Mouse (Mus musculus) olfactory bulb, adult 2 months (tissue): ENCODE measurements at regions not wholly inside any gene's neighbourhood (a gene's known extent, or its start where the extent isn't known, plus 50 kb on each side); places are given as distances from the start of the nearest gene placed in this dataset.

ENCODE experiments used
- H3K27ac ChIP-seq: fragments of 200-500 bp; 2 replicates; pipeline ENCODE4 v1.5.1; 2012; ENCODE audit warnings: low read depth, low read length; ENCODE audit not compliant: insufficient read depth
- H3K4me1 ChIP-seq: fragments of 200-500 bp; 2 replicates; pipeline ENCODE4 v1.6.1; 2012; ENCODE audit warnings: low read length; ENCODE audit not compliant: control insufficient read depth, insufficient read depth
- H3K4me3 ChIP-seq: fragments of 200-500 bp; 2 replicates; pipeline ENCODE4 v1.5.1; 2012; ENCODE audit warnings: mild to moderate bottlenecking, low read depth, low read length, moderate library complexity; ENCODE audit not compliant: insufficient read depth
- CTCF ChIP-seq: fragments of 200-500 bp; IDR thresholded peaks from 2 replicates; pipeline ENCODE4 v1.5.1; 2012; ENCODE audit warnings: low read depth, mild to moderate bottlenecking, low read length, moderate library complexity; ENCODE audit not compliant: insufficient read depth
- POLR2A ChIP-seq: fragments of 200-500 bp; IDR thresholded peaks from 2 replicates; pipeline ENCODE4 v1.6.1; 2012; ENCODE audit warnings: mild to moderate bottlenecking, low read depth, low read length, moderate library complexity; ENCODE audit not compliant: insufficient read depth
- WGBS: fragments of 180-500 bp; shearing (Covaris S2); methylation state at CpG from one replicate; pipeline ENCODE4 v1.1.7; 2018; 5-methylcytosine and 5-hydroxymethylcytosine counted together

DNA sequence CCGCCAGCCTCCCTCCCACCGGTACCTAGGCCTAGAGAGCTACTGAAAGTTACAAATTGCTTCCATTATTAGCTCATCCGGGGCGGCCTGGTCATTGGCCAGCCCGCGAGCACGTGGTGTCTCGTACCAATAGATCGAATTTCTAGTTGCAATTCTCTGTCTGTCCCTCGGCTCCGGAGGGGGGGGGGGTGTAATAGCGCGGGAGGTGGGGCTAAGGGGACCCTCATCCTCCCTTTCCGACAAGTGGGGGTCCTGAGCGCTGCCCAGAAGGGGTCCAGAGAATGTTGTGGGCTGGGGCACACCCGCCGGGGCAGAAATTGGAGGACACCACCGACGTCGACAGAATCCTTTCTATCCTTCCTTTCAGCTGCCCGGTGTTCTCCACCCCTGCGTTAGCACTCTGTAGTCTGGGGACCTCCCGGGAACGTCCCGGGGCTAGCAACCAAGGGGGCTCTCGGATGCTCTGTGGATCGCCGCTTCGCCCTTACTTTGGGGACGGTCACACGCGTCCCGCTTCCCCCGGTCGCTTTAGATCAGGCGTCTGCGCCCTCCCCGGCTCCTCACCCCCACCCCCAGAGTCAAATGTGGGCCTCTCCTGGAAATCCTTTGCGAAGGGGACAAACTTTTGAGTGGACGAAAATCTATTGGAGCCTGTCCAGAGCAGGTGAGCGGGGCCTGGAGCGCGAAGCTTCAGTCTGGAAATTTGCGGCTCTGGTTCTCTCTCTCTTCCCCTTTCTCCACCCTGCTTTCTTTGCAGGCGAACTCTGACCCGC is 64.6 kb downstream of the Smug1 start:
- Histone ChIP-seq H3K4me3 (peak overlapping the region; percentile 12; the same call in 1 of the 2 replicates), H3K4me1 (peaks cover 7% of the 10 kb centered on the region), H3K27ac (no peak overlapping the region)
- 6% methylated on average over 46 of the region's 46 CpGs for WGBS
- no peak for TF ChIP-seq POLR2A
- no peak for TF ChIP-seq CTCF

DNA sequence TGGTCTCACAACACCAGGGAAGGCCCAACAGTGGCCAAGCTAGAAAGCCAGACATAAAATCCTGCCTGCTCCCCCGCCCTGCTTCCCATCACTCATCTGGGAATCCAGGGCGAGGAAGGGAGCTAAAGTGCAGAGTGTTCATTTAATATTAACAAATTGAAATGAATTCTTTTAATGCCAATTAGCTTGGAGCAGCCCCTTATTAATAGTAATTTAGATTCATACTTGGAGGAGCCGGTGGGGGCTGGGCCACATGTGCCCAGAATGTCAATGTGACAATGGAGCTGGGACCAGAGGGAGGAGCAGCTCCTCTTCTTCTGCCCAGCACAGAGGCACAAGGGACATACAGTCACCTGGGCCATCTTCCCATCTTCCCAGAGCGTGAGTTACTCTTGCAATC is 66.8 kb downstream of the Smug1 start:
- Histone ChIP-seq H3K4me3 (no peak overlapping the region), H3K4me1 (peaks cover 7% of the 10 kb centered on the region), H3K27ac (no peak overlapping the region)
- WGBS: 87% methylated on average over 4 of the region's 4 CpGs
- TF ChIP-seq POLR2A: no peak
- TF ChIP-seq CTCF: no peak

DNA sequence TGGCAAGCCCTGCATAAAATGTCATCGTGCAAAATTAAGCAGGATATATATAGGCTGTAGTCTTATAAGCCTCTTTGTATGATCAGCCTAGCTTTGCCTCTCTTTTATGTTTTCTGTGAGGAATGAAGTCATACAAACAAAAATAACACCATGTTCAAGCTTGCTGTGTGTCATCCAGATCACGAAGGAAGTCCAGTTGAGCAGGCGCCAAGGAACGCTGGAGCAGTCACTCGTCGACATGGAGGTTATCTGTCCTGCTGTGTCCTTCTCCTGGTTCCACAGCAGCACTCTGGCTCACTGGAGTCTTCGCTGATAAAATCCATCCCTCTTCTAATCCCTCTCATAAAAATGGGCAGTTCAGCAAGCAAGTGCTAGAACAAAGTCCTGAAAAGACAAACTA is 72.4 kb downstream of the Smug1 start:
- no peak overlapping the region for H3K4me3 ChIP-seq
- WGBS: 60% methylated on average over 7 of the region's 7 CpGs
- peaks cover 9% of the 10 kb centered on the region for H3K4me1 ChIP-seq
- TF ChIP-seq CTCF: no peak
- no peak for TF ChIP-seq POLR2A
- H3K27ac ChIP-seq: no peak overlapping the region

DNA sequence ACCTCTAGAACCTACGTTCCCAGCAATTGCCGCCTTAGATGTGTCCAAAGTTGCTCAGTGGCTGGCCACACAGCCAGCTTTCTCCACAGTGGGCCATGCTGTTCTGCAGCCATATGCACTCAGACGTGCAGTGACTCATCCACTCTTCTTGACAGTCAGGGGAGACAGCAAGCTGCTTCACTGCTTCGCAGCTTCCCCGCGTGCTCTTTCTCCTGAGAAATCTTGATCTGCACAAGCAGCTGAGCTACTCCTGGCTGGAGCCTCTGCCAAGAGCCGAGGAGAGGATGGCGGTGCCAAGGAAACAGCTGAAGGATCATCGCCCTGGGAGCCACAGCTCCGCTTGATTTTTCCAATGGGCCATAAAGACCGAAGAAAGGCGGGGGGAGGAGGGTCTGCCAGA is 73.2 kb downstream of the Smug1 start:
- Histone ChIP-seq H3K4me1 (peaks cover 9% of the 10 kb centered on the region), H3K27ac (no peak overlapping the region), H3K4me3 (no peak overlapping the region)
- 26% methylated on average over 12 of the region's 12 CpGs for WGBS
- TF ChIP-seq POLR2A (no peak), CTCF (no peak)

DNA sequence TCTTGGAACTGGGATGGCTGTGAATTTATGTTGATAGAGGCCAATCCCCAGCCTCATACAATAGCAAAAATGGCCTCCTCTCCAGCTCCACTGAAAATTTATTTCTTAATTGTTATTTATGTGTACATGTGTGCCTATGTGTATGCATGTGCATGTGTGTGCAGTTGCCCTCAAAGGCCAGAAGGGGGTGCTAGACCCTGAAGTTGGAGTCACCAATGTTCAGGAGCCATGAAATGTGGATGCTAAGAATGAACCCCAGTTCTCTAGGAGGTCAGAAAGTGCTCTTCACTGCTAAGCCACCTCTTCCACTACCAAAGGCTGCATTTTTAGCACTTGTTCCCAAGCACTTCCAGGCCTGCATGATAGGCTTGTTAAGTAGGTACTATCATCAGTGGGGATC is 73.8 kb downstream of the Hoxc4 start:
- peaks cover 9% of the 10 kb centered on the region for H3K4me1 ChIP-seq
- no peak overlapping the region for H3K4me3 ChIP-seq
- TF ChIP-seq CTCF (no peak), POLR2A (no peak)
- H3K27ac ChIP-seq: no peak overlapping the region

DNA sequence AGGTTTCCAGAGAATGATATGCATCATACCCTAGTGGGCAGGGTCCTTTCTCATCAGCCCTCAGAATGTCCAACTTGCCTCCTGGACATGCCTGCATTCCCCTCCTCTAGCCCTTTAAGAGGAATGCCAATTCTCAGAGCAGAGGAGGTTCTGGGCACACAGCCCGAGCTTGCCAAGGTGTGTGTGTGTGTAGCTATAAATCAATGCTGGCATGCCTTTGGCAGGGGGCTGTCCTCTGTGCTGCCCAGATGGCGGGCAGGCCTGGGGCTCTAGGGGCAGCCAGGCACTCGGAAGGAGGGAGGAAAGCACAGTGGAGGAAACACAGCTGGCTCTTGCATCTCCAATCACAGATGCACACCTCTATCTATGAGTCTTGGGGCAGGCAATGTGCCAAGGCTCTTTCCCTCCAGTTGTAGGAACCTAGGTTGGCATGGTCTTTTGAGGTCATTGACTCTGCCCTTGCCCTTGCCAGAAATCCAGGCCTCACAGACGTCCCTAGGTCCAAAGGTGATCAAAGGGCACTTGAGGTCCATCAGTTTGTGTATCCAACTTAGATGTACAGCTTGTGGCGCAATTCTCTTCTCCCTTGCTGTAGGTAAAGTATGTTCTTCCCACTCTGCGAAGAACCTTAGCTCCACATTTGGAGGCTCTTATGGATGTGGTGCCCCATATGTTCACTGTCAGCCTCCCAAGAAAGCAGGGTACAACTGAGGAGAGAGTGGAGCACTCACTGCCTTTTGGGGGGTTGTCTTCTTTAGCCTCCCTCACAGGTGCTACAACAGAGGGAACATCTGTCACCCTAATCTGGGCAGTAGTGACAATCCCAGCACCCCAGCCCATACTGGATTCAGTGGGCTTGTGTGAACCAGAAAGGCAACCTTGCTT is 71.8 kb downstream of the Hoxc4 start:
- WGBS: 73% methylated on average over 6 of the region's 6 CpGs
- TF ChIP-seq CTCF: no peak
- TF ChIP-seq POLR2A: no peak
- peaks cover 22% of the 10 kb centered on the region for H3K4me1 ChIP-seq
- H3K27ac ChIP-seq: no peak overlapping the region
- no peak overlapping the region for H3K4me3 ChIP-seq

DNA sequence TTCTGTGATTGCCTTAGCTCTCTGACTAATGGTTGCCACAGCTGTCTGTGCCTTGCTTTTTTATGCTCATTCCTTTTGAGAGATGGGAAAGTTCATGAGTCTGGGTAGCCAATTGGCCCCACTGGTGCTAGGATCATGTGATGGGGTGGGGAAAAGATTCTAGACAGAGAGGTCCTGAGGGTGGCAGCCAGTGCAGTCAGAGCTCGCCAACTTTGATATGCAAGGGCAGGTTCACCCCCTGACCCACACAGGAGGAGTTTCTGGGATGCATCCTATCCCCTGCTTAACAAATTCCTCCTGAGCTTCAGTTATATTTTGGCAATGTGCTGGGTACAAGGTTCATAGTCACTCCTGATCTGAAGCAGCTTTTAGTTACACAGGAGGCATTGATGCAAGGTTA is 71.1 kb downstream of the Hoxc4 start:
- Histone ChIP-seq H3K4me3 (no peak overlapping the region), H3K4me1 (peaks cover 22% of the 10 kb centered on the region), H3K27ac (no peak overlapping the region)
- no peak for TF ChIP-seq POLR2A
- WGBS: 96% methylated on average over 1 of the region's 1 CpGs

DNA sequence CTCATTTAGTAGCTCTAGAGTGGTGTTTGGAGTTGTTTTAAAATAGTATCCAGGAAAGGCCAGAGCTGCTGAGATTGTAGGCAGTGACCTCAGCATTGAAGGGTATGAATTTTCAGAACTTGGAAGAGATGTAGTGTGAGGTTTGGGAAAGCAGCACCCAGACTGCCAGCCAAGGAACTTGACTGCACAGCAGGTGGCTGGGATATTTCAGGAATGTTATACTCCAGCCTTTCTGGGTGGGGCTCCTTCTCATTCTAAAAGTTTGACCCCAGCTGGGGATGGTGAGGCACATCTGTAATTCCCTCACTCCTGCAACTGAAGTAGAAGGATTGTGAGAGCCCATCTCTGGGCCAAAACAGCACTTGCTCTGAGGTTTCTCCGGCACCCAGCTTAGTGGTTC is 70.7 kb downstream of the Hoxc4 start:
- 88% methylated on average over 1 of the region's 1 CpGs for WGBS

DNA sequence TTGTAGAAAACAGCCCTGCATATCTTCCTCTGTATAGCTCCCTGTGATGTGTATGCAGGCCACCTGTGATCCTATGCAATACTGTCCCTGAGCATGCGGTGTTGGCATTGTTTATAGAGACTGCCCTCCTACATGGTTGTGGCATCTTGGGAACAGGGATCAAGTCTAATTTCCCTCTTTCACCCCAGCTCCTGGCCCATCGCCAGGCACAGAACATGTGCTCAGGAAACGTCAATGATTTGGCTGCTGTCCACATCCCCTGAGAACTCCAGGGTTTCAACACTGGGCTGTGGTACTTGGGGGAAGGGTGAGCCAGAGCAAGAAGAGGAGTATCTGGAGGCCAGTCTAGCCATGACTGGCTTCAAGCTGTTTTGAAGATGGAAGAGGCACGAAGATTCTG is 68.5 kb downstream of the Hoxc4 start:
- 56% methylated on average over 4 of the region's 4 CpGs for WGBS
- Histone ChIP-seq H3K4me1 (peaks cover 13% of the 10 kb centered on the region), H3K4me3 (no peak overlapping the region), H3K27ac (no peak overlapping the region)
- no peak for TF ChIP-seq POLR2A
- no peak for TF ChIP-seq CTCF

More for the DNA sequence above, 70.7 kb downstream of the Hoxc4 start:
- TF ChIP-seq POLR2A (no peak), CTCF (no peak)
- Histone ChIP-seq H3K4me1 (peaks cover 21% of the 10 kb centered on the region), H3K27ac (no peak overlapping the region), H3K4me3 (no peak overlapping the region)
